Comparison of ENCODE assay signal across 18 mouse cellular contexts in genomic region chr3:68544811-68545210, GRCm38 (mm10).
DNase-seq lines count a peak whose midpoint lies in the region; ATAC-seq and TF ChIP-seq lines count a peak whose summit lies in the region.
"Had no signal": no experiment of that assay in that cellular context is flagged by ENCODE, and none has a peak within 500 bp of the region (broad histone marks: within the 10 kb centered on the region; RNA-seq: fewer than 3 reads in every experiment).

No protein-coding gene starts in this region.

- 68% methylated on average over 7 of the region's 7 CpGs for WGBS in heart, embryonic 10.5 days
- 24% methylated on average over 7 of the region's 7 CpGs for WGBS in midbrain, embryonic 14.5 days

- H3K27me3 ChIP-seq in heart, embryonic 10.5 days (ENCODE audit: insufficient read depth, poor library complexity, severe bottlenecking): no peaks in the 10 kb centered on the region
- H3K27me3 ChIP-seq in CH12.LX (replicated peaks): no peaks in the 10 kb centered on the region
- H3K27me3 ChIP-seq in midbrain, embryonic 14.5 days (ENCODE audit: control insufficient read depth, insufficient read depth, low read length): no peaks in the 10 kb centered on the region
- H3K27me3 ChIP-seq: heart, embryonic 15.5 days had no signal

- no peak for DNase-seq in heart, embryonic 10.5 days (ENCODE audit: low spot score)
- no peak for DNase-seq in heart, adult 18-20 months
- peak; percentile 14 for DNase-seq in CH12.LX (ENCODE audit: extremely low read depth)
- peak; percentile 47 for DNase-seq in brain, embryonic 14.5 days (ENCODE audit: low read depth)
- peak; percentile 29 for DNase-seq in midbrain, embryonic 14.5 days
- no peak for DNase-seq in spleen, postnatal 36 days (ENCODE audit: low spot score in 2 of 2)
- no peak for DNase-seq in thymus, postnatal 10 days (ENCODE audit: low spot score in 2 of 2)
- DNase-seq in layer of hippocampus, adult 9-11 months: no peak
- DNase-seq: adrenal gland, postnatal 10 days; cerebellum, adult 9-11 months; embryo, embryonic 11 days; kidney, postnatal 36 days; layer of hippocampus, postnatal 36 days; lung, embryonic 14.5 days; thymus, adult 18-20 months had no signal

- dilution Hi-C loops in CH12.LX (cut with MboI; ENCODE audit: extremely low pct_ligation_motif_present, extremely low pct_unique_long_range_greater_than_20kb, low sequenced_read_pairs): no loop called here

- peak overlapping the region; percentile 45; the same call in 1 of the 2 replicates for H3K27ac ChIP-seq in heart, embryonic 10.5 days
- no peak overlapping the region for H3K27ac ChIP-seq in CH12.LX (ENCODE audit: insufficient read depth, low read depth)
- H3K27ac ChIP-seq in midbrain, embryonic 14.5 days (replicated peaks; ENCODE audit: low read depth, low read length): no peak overlapping the region
- H3K27ac ChIP-seq: heart, embryonic 15.5 days had no signal

- no peaks in the 10 kb centered on the region for H3K9me3 ChIP-seq in heart, embryonic 10.5 days
- no peaks in the 10 kb centered on the region for H3K9me3 ChIP-seq in CH12.LX (replicated peaks; ENCODE audit: low read length)
- H3K9me3 ChIP-seq in midbrain, embryonic 14.5 days (ENCODE audit: control insufficient read depth, low read length): no peaks in the 10 kb centered on the region
- H3K9me3 ChIP-seq: heart, embryonic 15.5 days had no signal

- TF ChIP-seq RAD21 in CH12.LX (IDR thresholded peaks at IDR 0.05; ENCODE audit: low read depth, low read length): no peak

- peaks cover 4% of the 10 kb centered on the region; the same call in 1 of the 2 replicates for H3K36me3 ChIP-seq in heart, embryonic 10.5 days
- no peaks in the 10 kb centered on the region for H3K36me3 ChIP-seq in CH12.LX (replicated peaks in 1 of 2; ENCODE audit: control insufficient read depth in 1 of 2, insufficient read depth in 1 of 2, low read length in 1 of 2)
- no peaks in the 10 kb centered on the region for H3K36me3 ChIP-seq in midbrain, embryonic 14.5 days (ENCODE audit: control insufficient read depth, insufficient read depth, low read length)
- H3K36me3 ChIP-seq: G1E; heart, embryonic 15.5 days had no signal

- no peak overlapping the region for H3K4me2 ChIP-seq in CH12.LX (ENCODE audit: insufficient read depth, low read depth, poor library complexity, severe bottlenecking)
- H3K4me2 ChIP-seq in midbrain, embryonic 14.5 days (ENCODE audit: low read length): no peak overlapping the region
- H3K4me2 ChIP-seq: heart, embryonic 15.5 days; liver, embryonic 11.5 days; lung, embryonic 14.5 days had no signal

- ATAC-seq in midbrain, embryonic 14.5 days (ENCODE audit: low FRiP score, low TSS enrichment): no peak

- no peak overlapping the region for H3K9ac ChIP-seq in CH12.LX (ENCODE audit: insufficient read depth, low read depth)
- no peak overlapping the region for H3K9ac ChIP-seq in midbrain, embryonic 14.5 days (replicated peaks; ENCODE audit: low read length)
- H3K9ac ChIP-seq: heart, embryonic 15.5 days; lung, embryonic 14.5 days had no signal

- H3K4me3 ChIP-seq in heart, embryonic 10.5 days: no peak overlapping the region
- H3K4me3 ChIP-seq in CH12.LX (replicated peaks in 1 of 3; ENCODE audit: low read depth in 2 of 3, low read length in 2 of 3, poor library complexity in 1 of 3): no peak overlapping the region
- no peak overlapping the region for H3K4me3 ChIP-seq in midbrain, embryonic 14.5 days (replicated peaks; ENCODE audit: low read depth, low read length)
- H3K4me3 ChIP-seq: heart, embryonic 15.5 days had no signal

- peaks cover 38% of the 10 kb centered on the region for H3K4me1 ChIP-seq in heart, embryonic 10.5 days
- H3K4me1 ChIP-seq in CH12.LX (ENCODE audit: control insufficient read depth in 1 of 2, insufficient read depth in 2 of 2): peaks cover 2 to 12% of the 10 kb centered on the region in 2 experiments; a peak in 2 of 4 replicates
- H3K4me1 ChIP-seq in midbrain, embryonic 14.5 days (ENCODE audit: control insufficient read depth, insufficient read depth, low read length): 0 out of 2 replicates have a peak, but pooled peaks cover 4% of the 10 kb centered on the region

- TF ChIP-seq CTCF in CH12.LX (conservative IDR thresholded peaks at IDR 0.05 in 1 of 2, IDR thresholded peaks at IDR 0.05 in 1 of 2; ENCODE audit: low read depth in 2 of 2, low read length in 2 of 2): no peak
- no peak for TF ChIP-seq CTCF in brain, embryonic 14.5 days (IDR thresholded peaks at IDR 0.05; ENCODE audit: borderline replicate concordance, extremely low read depth, insufficient read depth, insufficient read length)

- no peaks in the 10 kb centered on the region for H3K79me2 ChIP-seq in CH12.LX (replicated peaks; ENCODE audit: control insufficient read depth, extremely low read depth, insufficient read depth, poor library complexity, severe bottlenecking)

- no peak for TF ChIP-seq EP300 in CH12.LX (IDR thresholded peaks at IDR 0.05; ENCODE audit: low read length)

- no peak for TF ChIP-seq POLR2A in CH12.LX (IDR thresholded peaks at IDR 0.05; ENCODE audit: low read depth, low read length)
- TF ChIP-seq POLR2A in brain, embryonic 14.5 days (IDR thresholded peaks at IDR 0.05; ENCODE audit: borderline replicate concordance, extremely low read depth, insufficient read depth, insufficient read length, poor library complexity, severe bottlenecking): no peak

- in situ Hi-C loops in CH12.LX (cut with MboI; ENCODE audit: low pct_ligation_motif_present, low pct_unique_long_range_greater_than_20kb, low sequenced_read_pairs): loop anchor here (5.0 to 25.0 kb wide), 2 partner anchors 488 to 933 kb away; no protein-coding TSS in a partner anchor

TF ChIP-seq in CH12.LX, 34 proteins besides CTCF, POLR2A, EP300 and RAD21:
- no peak for TF ChIP-seq MAX (IDR thresholded peaks at IDR 0.05; ENCODE audit: low read length)
- TF ChIP-seq SMC3 (IDR thresholded peaks at IDR 0.05; ENCODE audit: low read depth, low read length): no peak
- no peak for TF ChIP-seq TCF12 (IDR thresholded peaks at IDR 0.05; ENCODE audit: low read depth, low read length)
- TF ChIP-seq NRF1 (IDR thresholded peaks at IDR 0.05; ENCODE audit: low read depth, low read length): no peak
- TF ChIP-seq MXI1 (IDR thresholded peaks at IDR 0.05; ENCODE audit: low read depth, low read length): no peak
- no peak for TF ChIP-seq ZKSCAN1 (IDR thresholded peaks at IDR 0.05; ENCODE audit: borderline replicate concordance, low read depth, low read length)
- no peak for TF ChIP-seq JUND (conservative IDR thresholded peaks at IDR 0.05; ENCODE audit: low read depth, low read length)
- TF ChIP-seq MAFK (IDR thresholded peaks at IDR 0.05; ENCODE audit: insufficient replicate concordance, low read length): no peak
- no peak for TF ChIP-seq JUN (IDR thresholded peaks at IDR 0.05; ENCODE audit: insufficient read depth, low read depth, low read length)
- no peak for TF ChIP-seq PAX5 (IDR thresholded peaks at IDR 0.05; ENCODE audit: low read length)
- TF ChIP-seq TBP (conservative IDR thresholded peaks at IDR 0.05; ENCODE audit: low read depth, low read length): no peak
- TF ChIP-seq ETS1 (conservative IDR thresholded peaks at IDR 0.05; ENCODE audit: low read depth, low read length): no peak
- no peak for TF ChIP-seq CHD1 (IDR thresholded peaks at IDR 0.05; ENCODE audit: low read depth, low read length)
- TF ChIP-seq POLR2AphosphoS2 (IDR thresholded peaks at IDR 0.05; ENCODE audit: low read depth, low read length): no peak
- no peak for TF ChIP-seq NELFE (IDR thresholded peaks at IDR 0.05; ENCODE audit: low read depth, low read length)
- TF ChIP-seq HCFC1 (IDR thresholded peaks at IDR 0.05; ENCODE audit: low read depth, low read length): no peak
TF ChIP-seq in CH12.LX: peak in this region for 0.

Comparison
In these comparisons a context has a peak if more than half of its experiments do, and no peak if none do; other contexts are left out.
1. DNase-seq: peak in CH12.LX (single experiment), brain, embryonic 14.5 days (single experiment) and midbrain, embryonic 14.5 days (single experiment); none in heart, embryonic 10.5 days (single experiment), heart, adult 18-20 months (0 of 2), spleen, postnatal 36 days (0 of 2), thymus, postnatal 10 days (0 of 2) and layer of hippocampus, adult 9-11 months (single experiment).